Mouse (Mus musculus): ENCODE measurements at regions not wholly inside any gene's neighbourhood (a gene's known extent, or its start where the extent isn't known, plus 50 kb on each side); places are given as distances from the start of the nearest gene placed in this dataset.

DNA sequence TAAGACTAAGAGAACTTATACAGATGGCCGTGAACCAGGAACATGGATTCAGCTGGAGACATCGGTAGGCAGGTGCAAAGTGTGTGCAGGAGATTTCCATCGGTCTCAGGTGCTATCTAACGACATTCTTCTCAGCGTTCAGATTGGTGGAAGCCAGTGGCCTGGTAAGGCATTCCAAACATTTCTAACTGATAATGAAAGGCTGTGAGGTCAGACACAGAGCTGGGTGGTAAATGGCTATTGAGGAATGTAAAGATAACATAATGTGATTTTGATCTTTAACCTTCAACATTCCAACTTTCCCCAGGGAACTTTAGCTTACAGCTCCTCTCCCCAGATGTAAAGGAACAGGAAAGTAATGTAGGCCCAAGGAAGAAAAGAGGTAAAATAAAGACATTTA is 151.2 kb upstream of the Xylt1 start:
- Histone ChIP-seq H3K4me1 (no peaks in the 10 kb centered on the region), H3K27ac (replicated peaks) (no peak overlapping the region), H3K9ac (replicated peaks) (no peak overlapping the region), H3K4me2 (no peak overlapping the region), H3K36me3 (no peaks in the 10 kb centered on the region), H3K9me3 (replicated peaks) (no peaks in the 10 kb centered on the region), H3K4me3 (replicated peaks) (no peak overlapping the region), H3K27me3 (replicated peaks) (no peaks in the 10 kb centered on the region)
- no peak for ATAC-seq (ENCODE audit: low FRiP score)
- WGBS: 83% methylated on average over 5 of the region's 5 CpGs

DNA sequence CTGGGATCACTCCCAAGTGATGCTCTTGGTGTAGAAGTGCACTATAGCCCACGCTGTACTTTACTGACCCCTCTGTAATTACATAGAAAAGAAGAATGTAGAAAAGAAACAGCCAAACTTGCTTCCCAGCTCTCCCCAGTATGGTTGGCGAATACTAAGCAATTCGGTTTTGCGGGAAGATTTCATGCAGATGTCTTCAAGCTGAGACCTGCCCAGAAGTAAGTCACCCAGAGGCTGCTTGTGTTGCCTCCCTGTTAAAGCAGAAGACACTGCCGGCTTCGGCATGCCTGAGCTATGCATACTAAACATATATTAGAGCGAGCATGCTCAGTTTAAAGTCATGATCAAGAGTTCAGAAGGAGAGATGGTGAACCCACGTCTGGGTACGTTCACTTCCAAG is 124.0 kb upstream of the Xylt1 start:
- 0 out of 2 replicates have a peak, but pooled peaks cover 5% of the 10 kb centered on the region for H3K4me1 ChIP-seq
- no peak overlapping the region for H3K4me2 ChIP-seq
- no peaks in the 10 kb centered on the region for H3K9me3 ChIP-seq (replicated peaks)
- no peaks in the 10 kb centered on the region for H3K27me3 ChIP-seq (replicated peaks)
- H3K4me3 ChIP-seq (replicated peaks): no peak overlapping the region
- 85% methylated on average over 9 of the region's 9 CpGs for WGBS
- no peak overlapping the region for H3K9ac ChIP-seq (replicated peaks)
- no peak overlapping the region for H3K27ac ChIP-seq (replicated peaks)
- no peaks in the 10 kb centered on the region for H3K36me3 ChIP-seq
- ATAC-seq (ENCODE audit: low FRiP score): no peak

DNA sequence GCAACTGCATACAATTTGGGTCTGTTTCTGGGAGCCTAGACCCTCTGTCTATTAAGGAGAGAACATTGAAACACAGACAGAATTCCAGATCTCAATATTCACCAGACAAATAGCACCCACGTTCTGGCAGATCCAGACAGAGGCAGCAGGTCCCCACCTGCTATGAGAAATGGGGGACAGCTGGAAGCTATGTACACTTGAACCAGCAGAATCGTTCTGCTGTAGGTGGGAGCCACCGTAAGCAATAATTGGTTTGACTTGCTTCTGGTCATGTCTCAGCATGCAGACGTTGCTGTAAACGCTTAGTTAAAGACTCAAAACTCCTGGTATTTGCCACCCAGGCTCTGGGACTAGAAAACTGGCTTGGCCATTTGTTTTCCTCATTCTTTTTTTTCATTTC is 122.2 kb upstream of the Xylt1 start:
- no peak overlapping the region for H3K4me2 ChIP-seq
- ATAC-seq (ENCODE audit: low FRiP score): no peak
- 64% methylated on average over 5 of the region's 5 CpGs for WGBS

DNA sequence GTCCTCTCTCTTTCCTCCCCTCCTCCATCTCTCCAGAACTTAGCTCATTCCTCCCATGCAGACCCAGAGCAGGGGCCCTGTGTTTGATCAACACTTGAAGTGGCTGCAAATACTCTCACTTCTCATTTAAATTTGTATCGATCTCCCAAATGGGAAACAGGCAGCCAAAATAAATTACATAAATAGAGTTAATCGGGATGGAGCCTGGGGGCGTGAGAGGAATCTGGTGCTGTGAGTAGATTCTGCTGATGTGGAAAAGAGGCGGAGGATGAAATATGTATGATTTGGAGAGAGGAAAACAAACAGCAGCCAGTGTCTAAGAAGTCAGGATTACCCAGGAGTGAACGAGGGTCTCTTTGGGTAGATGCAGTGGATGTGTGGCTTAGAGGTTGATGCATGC is 121.6 kb upstream of the Xylt1 start:
- H3K4me3 ChIP-seq (replicated peaks): no peak overlapping the region
- H3K4me1 ChIP-seq: peaks cover 11% of the 10 kb centered on the region; the same call in 1 of the 2 replicates
- H3K27me3 ChIP-seq (replicated peaks): no peaks in the 10 kb centered on the region
- no peak overlapping the region for H3K4me2 ChIP-seq
- no peak for ATAC-seq (ENCODE audit: low FRiP score)
- 42% methylated on average over 5 of the region's 5 CpGs for WGBS
- H3K9ac ChIP-seq (replicated peaks): no peak overlapping the region
- H3K36me3 ChIP-seq: no peaks in the 10 kb centered on the region
- no peaks in the 10 kb centered on the region for H3K9me3 ChIP-seq (replicated peaks)
- H3K27ac ChIP-seq (replicated peaks): no peak overlapping the region

More for the DNA sequence above, 122.2 kb upstream of the Xylt1 start:
- H3K9ac ChIP-seq (replicated peaks): no peak overlapping the region
- peaks cover 10% of the 10 kb centered on the region; the same call in 1 of the 2 replicates for H3K4me1 ChIP-seq
- no peaks in the 10 kb centered on the region for H3K9me3 ChIP-seq (replicated peaks)
- H3K27me3 ChIP-seq (replicated peaks): no peaks in the 10 kb centered on the region
- H3K4me3 ChIP-seq (replicated peaks): no peak overlapping the region
- H3K27ac ChIP-seq (replicated peaks): no peak overlapping the region
- H3K36me3 ChIP-seq: no peaks in the 10 kb centered on the region

DNA sequence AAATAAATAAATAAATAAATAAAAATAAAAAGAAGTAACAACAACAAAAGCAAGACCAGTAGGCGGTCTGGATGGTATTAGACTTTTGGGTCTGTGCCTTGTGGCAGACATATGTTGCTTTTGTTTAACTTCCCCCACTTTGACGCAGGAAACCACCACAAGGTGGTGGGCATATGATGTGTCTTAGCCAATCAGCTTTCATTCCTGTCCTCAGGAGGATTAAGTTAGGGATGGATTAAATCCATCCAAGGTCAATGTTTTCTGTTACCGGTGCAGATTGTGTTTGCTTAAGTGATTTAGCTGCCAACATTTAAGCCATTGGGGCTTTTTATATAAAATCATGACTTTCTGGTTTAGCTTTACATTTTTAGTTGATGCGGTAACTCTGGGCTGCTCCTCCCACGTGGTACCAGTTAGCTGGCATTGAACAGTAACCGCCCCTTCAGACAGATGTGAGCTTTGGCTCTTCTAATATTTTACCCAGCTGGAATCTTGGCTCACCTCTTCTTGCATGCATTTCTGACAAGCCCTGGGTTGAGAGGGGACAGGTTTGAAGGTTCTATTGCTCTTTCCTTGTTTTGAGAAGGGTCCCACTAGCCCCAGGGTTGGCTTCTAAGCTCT is 121.0 kb upstream of the Xylt1 start:
- 69% methylated on average over 6 of the region's 6 CpGs for WGBS
- Histone ChIP-seq H3K4me1 (peaks cover 11% of the 10 kb centered on the region; the same call in 1 of the 2 replicates), H3K27ac (replicated peaks) (no peak overlapping the region), H3K4me2 (no peak overlapping the region), H3K9ac (replicated peaks) (no peak overlapping the region), H3K27me3 (replicated peaks) (no peaks in the 10 kb centered on the region), H3K9me3 (replicated peaks) (no peaks in the 10 kb centered on the region), H3K4me3 (replicated peaks) (no peak overlapping the region), H3K36me3 (no peaks in the 10 kb centered on the region)
- ATAC-seq (ENCODE audit: low FRiP score): no peak

DNA sequence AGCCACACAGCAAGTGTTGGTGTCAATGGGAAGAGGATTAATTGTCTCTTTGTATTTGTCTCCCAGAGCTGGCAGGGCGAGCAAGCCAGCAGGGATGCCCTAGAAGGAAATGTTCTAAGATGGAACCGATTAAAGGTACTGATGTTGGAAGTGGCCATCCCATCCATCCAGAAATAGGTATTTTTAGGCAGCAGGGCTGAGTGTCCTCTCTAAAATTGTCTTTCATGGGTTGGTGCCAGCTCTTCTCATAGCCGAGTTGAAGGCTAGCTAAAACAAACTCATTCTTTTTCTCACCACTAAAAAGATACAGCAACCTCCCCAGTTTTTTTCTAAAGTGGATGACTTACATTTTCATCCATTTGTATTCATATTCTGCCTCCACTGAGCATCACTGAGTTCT is 120.2 kb upstream of the Xylt1 start:
- Histone ChIP-seq H3K27ac (replicated peaks) (no peak overlapping the region), H3K9ac (replicated peaks) (no peak overlapping the region), H3K4me3 (replicated peaks) (no peak overlapping the region), H3K9me3 (replicated peaks) (no peaks in the 10 kb centered on the region), H3K36me3 (no peaks in the 10 kb centered on the region), H3K27me3 (replicated peaks) (no peaks in the 10 kb centered on the region), H3K4me1 (peaks cover 11% of the 10 kb centered on the region; the same call in 1 of the 2 replicates), H3K4me2 (no peak overlapping the region)
- 71% methylated on average over 3 of the region's 3 CpGs for WGBS
- no peak for ATAC-seq (ENCODE audit: low FRiP score)

DNA sequence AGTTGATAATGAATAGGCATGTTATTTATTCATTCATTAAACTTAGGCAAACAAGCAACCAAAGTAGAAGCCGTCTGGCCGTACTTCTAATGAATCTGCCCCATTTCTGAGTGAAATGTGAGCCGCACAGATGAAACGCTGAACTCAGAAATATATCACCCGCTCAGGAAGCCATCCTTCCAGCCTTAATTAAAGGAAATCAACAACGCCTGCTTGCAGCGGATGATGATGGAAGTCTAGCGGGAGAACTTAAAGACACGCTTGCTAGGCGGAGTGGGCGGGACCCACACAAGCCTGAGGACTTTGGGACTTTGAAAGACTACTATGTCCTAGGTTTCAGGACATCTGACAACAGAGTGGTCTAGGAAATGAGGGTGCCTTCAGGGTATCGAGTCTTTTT is 117.7 kb upstream of the Xylt1 start:
- WGBS: 52% methylated on average over 12 of the region's 12 CpGs
- peaks cover 21% of the 10 kb centered on the region; the same call in 1 of the 2 replicates for H3K4me1 ChIP-seq
- ATAC-seq (ENCODE audit: low FRiP score): no peak
- no peaks in the 10 kb centered on the region for H3K9me3 ChIP-seq (replicated peaks)
- H3K9ac ChIP-seq (replicated peaks): no peak overlapping the region
- H3K4me3 ChIP-seq (replicated peaks): no peak overlapping the region
- no peak overlapping the region for H3K4me2 ChIP-seq
- H3K27me3 ChIP-seq (replicated peaks): no peaks in the 10 kb centered on the region; the same call in 1 of the 2 replicates
- H3K27ac ChIP-seq (replicated peaks): no peak overlapping the region
- H3K36me3 ChIP-seq: no peaks in the 10 kb centered on the region

DNA sequence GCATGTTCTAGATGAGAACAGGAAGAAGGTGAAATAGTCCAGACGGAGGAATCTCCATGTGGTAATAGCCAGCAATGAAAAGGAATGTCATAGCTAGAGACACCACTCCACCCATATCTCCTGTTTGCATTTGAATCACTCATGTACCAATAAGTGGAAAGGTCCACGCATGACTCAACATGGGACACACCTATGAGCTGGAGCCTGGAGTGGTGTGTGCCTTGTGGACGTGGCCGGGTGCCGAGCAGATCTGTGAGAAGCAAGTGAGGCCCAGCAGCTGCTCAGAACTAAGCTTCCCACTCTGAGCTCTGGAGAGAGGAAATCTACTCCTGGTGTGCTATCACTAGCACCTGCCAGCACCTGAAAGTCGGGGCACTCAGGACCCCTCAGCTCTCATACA is 116.4 kb upstream of the Xylt1 start:
- no peak for ATAC-seq (ENCODE audit: low FRiP score)
- no peak overlapping the region for H3K27ac ChIP-seq (replicated peaks)
- no peak overlapping the region for H3K4me3 ChIP-seq (replicated peaks)
- H3K4me2 ChIP-seq: no peak overlapping the region
- no peaks in the 10 kb centered on the region for H3K36me3 ChIP-seq
- H3K9me3 ChIP-seq (replicated peaks): no peaks in the 10 kb centered on the region
- H3K9ac ChIP-seq (replicated peaks): no peak overlapping the region
- no peaks in the 10 kb centered on the region; the same call in 1 of the 2 replicates for H3K27me3 ChIP-seq (replicated peaks)
- 92% methylated on average over 6 of the region's 6 CpGs for WGBS
- H3K4me1 ChIP-seq: peaks cover 20% of the 10 kb centered on the region; the same call in 1 of the 2 replicates

DNA sequence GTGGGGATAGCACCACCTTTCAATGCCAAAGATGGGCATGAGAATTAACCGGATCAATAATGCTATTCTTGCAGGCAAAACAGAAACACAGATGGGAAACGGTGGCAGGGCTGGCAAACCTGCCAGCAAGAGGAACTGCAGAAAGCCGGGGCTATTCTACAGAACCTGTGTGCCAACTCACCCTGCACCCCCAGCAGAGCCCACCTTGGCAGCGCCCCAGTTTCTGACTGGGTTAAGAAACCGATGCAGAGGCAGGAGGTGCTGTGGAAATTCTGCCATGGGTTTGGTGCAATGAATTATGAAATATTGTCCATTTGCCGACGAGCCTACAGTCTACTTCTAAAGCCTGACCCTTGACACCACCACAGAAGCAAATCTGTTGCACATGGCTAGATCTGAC is 112.7 kb upstream of the Xylt1 start:
- no peak overlapping the region for H3K9ac ChIP-seq (replicated peaks)
- H3K4me2 ChIP-seq: no peak overlapping the region
- 75% methylated on average over 7 of the region's 7 CpGs for WGBS
- H3K27me3 ChIP-seq (replicated peaks): peaks cover 5% of the 10 kb centered on the region; the same call in 1 of the 2 replicates
- H3K4me3 ChIP-seq (replicated peaks): no peak overlapping the region
- peaks cover 24% of the 10 kb centered on the region for H3K4me1 ChIP-seq
- no peaks in the 10 kb centered on the region for H3K36me3 ChIP-seq
- no peak for ATAC-seq (ENCODE audit: low FRiP score)
- H3K27ac ChIP-seq (replicated peaks): no peak overlapping the region
- H3K9me3 ChIP-seq (replicated peaks): no peaks in the 10 kb centered on the region

DNA sequence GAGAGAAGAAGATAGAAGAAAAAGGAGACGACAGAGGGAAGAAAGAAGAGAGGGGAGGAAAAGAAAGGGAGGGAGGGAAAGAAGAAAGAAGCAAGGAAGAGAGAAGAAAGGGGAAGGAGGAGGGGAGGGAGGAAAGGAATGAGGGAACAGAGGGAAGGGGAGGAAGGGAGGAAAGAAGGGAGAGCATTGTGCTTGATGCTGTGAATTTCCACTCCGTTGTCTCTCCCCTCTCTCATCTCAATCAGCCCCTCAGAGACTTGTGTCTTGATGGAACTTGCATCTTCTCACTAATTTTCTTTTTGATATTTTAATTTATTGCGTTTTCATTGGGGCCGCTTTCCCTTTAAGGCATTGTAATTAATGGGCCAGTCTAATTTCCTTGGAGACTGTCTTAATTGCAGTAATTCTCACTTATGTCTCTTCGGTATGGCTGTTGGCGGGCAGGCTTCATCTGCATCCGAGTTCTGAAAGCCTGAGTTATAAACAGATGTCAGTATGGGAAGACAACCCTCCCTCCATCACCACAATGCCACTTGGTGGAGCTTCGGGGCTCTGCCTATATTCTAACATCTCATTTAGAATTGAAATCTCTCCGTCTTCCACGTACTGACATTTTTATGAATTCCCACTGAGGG is 111.4 kb upstream of the Xylt1 start:
- Histone ChIP-seq H3K27ac (replicated peaks) (no peak overlapping the region), H3K36me3 (no peaks in the 10 kb centered on the region), H3K4me3 (replicated peaks) (no peak overlapping the region), H3K27me3 (replicated peaks) (peaks cover 5% of the 10 kb centered on the region; the same call in 1 of the 2 replicates), H3K9ac (replicated peaks) (no peak overlapping the region), H3K9me3 (replicated peaks) (no peaks in the 10 kb centered on the region), H3K4me2 (peak overlapping the region; percentile 2), H3K4me1 (peaks cover 19% of the 10 kb centered on the region)
- ATAC-seq (ENCODE audit: low FRiP score): no peak
- WGBS: 33% methylated on average over 10 of the region's 10 CpGs

DNA sequence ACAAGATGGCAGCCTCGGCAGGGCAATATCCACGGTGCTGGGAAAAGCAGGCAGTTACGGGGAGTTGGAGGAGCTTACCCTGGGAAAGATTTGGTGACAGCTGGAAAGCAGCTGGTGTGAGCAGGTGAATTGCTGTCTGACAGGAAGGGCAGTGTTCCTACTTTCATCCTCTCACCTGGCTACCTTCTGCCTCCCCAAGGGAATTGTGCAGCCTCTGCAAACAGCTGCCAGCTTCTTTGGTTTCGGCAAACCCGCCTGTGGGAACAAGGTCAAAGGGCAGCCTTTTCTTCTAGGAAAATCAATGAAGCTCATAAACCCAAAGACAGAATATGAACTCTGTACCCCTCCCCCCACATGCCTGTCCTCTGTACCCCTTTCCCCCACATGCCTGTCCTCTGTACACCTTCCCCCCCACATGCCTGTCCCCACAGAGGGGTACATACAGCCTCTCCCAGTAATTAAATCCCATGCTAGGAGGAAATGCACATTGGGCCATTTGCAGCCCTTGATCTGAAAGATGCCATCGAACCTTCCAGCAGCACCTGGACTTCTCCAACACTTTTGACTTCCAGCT is 102.3 kb upstream of the Xylt1 start:
- 59% methylated on average over 6 of the region's 6 CpGs for WGBS

DNA sequence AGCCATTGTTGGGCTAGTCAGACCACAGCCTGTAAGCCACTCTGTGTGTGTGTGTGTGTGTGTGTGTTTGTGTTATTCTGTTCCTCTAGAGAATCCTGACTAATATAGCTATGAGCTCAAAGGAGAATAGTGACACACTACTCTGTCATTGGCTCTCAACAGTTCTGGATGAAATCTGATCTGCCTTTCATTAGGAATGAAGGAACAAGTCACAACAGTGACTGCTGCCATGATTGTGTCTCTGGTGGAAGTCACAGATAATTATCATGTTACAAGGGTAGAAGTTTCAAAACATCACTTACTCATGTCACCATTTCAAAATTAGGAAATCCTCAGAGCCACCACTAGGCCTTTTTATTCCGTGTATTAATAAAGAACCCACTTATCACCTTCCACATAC is 98.6 kb upstream of the Xylt1 start:
- Histone ChIP-seq H3K27me3 (replicated peaks) (peaks cover 3% of the 10 kb centered on the region; the same call in 1 of the 2 replicates), H3K27ac (replicated peaks) (no peak overlapping the region), H3K4me1 (no peaks in the 10 kb centered on the region), H3K9me3 (replicated peaks) (no peaks in the 10 kb centered on the region), H3K36me3 (no peaks in the 10 kb centered on the region), H3K4me2 (no peak overlapping the region), H3K9ac (replicated peaks) (no peak overlapping the region), H3K4me3 (replicated peaks) (no peak overlapping the region)
- WGBS: 76% methylated on average over 1 of the region's 1 CpGs
- no peak for ATAC-seq (ENCODE audit: low FRiP score)

More for the DNA sequence above, 102.3 kb upstream of the Xylt1 start:
- no peak overlapping the region for H3K4me2 ChIP-seq
- H3K27me3 ChIP-seq (replicated peaks): peaks cover 3% of the 10 kb centered on the region; the same call in 1 of the 2 replicates
- H3K4me3 ChIP-seq (replicated peaks): no peak overlapping the region
- H3K36me3 ChIP-seq: no peaks in the 10 kb centered on the region
- no peak overlapping the region for H3K9ac ChIP-seq (replicated peaks)
- no peaks in the 10 kb centered on the region for H3K9me3 ChIP-seq (replicated peaks)
- H3K27ac ChIP-seq (replicated peaks): no peak overlapping the region
- H3K4me1 ChIP-seq: no peaks in the 10 kb centered on the region
- ATAC-seq (ENCODE audit: low FRiP score): no peak

Data from neural tube, embryonic 15.5 days (tissue).